ENCODE assay signal across 8 mouse cellular contexts in the genomic region with DNA sequence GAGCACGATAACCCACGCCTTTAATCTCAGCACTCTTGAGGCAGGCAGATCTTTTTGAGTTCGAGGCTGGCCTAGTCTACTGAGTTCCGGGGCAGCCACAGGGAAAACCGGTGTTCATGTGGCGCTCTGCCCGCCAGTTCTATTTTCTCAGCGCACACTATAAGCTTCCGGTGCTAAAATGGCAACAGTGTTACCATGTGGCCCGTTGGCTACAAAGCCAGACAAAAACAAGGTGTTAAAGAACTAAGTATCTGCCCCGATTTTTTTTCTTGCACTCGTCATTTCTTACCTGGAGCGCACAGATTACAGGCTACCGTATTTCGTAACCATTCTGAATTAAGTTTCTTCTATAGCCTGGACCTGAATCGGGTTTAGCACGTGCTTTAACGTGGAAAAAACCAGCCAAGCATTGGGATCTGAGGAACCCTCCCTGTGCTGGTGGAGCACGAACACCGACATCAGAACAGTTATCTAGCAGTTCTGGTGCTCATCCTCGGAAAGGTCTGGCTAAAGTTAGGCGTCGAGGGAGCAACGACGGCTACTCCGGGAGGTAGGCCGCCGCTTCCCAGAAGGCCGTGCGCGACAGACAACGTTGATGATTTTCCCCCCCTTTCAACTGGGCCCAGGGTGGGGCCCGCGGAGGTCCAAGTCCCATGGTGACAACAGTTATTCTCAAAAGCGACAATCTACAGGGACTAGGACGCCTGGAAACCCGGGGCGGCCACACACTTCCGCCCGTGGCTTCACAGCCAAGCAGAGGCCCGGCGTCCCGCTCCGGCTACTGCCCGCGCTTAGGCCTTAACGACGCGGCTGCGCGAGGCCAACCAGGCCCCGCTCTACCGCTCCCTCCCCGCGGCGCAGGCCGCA. TPM values are rescaled to one million over a fixed set of nuclear protein-coding genes. Genes with fewer than 3 reads are reported as not detected.
A peak's percentile ranks its signal among the peaks of the same experiment; 100 is the strongest.
DNase-seq lines count a peak whose midpoint lies in the region; ATAC-seq and TF ChIP-seq lines count a peak whose summit lies in the region.

No protein-coding gene starts in this region.

- under 1% methylated on average over 57 of the region's 57 CpGs for WGBS in heart, embryonic 12.5 days
- under 1% methylated on average over 57 of the region's 57 CpGs for WGBS in embryonic facial prominence, embryonic 13.5 days
- 1% methylated on average over 57 of the region's 57 CpGs for WGBS in hindbrain, embryonic 13.5 days
- under 1% methylated on average over 57 of the region's 57 CpGs for WGBS in limb, embryonic 15.5 days
- WGBS in midbrain, embryonic 16.5 days, result under 1% methylated on average over 57 of the region's 57 CpGs

- DNase-seq in heart, adult 8-10 months (ENCODE audit: low spot score), result no peak
- peak; percentile 51 for DNase-seq in G1E (ENCODE audit: low spot score)
- peak; percentile 49 for DNase-seq in thymus, postnatal 25 days

- H3K4me2 ChIP-seq in heart, embryonic 12.5 days, result peak overlapping the region; percentile 96
- peak overlapping the region; percentile 83 for H3K4me2 ChIP-seq in embryonic facial prominence, embryonic 13.5 days
- peak overlapping the region; percentile 98 for H3K4me2 ChIP-seq in hindbrain, embryonic 13.5 days
- peak overlapping the region; percentile 67 for H3K4me2 ChIP-seq in limb, embryonic 15.5 days
- peak overlapping the region; percentile 98 for H3K4me2 ChIP-seq in midbrain, embryonic 16.5 days (ENCODE audit: low read length)

- ATAC-seq in heart, embryonic 12.5 days (ENCODE audit: insufficient number of reproducible peaks, low FRiP score), result peak; percentile 73
- no peak for ATAC-seq in G1E (ENCODE audit: extremely low read depth, insufficient number of reproducible peaks, low FRiP score, poor library complexity, severe bottlenecking)
- peak; percentile 66 for ATAC-seq in embryonic facial prominence, embryonic 13.5 days (ENCODE audit: insufficient number of reproducible peaks, insufficient read depth, low FRiP score, low TSS enrichment, low read depth)
- peak; percentile 72 for ATAC-seq in hindbrain, embryonic 13.5 days (ENCODE audit: low FRiP score)
- peak; percentile 35 for ATAC-seq in limb, embryonic 15.5 days (ENCODE audit: insufficient number of reproducible peaks, low FRiP score, low TSS enrichment, low read depth)
- peak; percentile 69 for ATAC-seq in midbrain, embryonic 16.5 days

- peak overlapping the region; percentile 97 for H3K27ac ChIP-seq in heart, embryonic 12.5 days (ENCODE audit: poor library complexity, severe bottlenecking)
- peak overlapping the region; percentile 97 for H3K27ac ChIP-seq in embryonic facial prominence, embryonic 13.5 days
- peak overlapping the region; percentile 98 for H3K27ac ChIP-seq in hindbrain, embryonic 13.5 days
- peak overlapping the region; percentile 95 for H3K27ac ChIP-seq in limb, embryonic 15.5 days
- H3K27ac ChIP-seq in midbrain, embryonic 16.5 days (ENCODE audit: low read length), result peak overlapping the region; percentile 93

- peaks cover 20% of the 10 kb centered on the region for H3K4me1 ChIP-seq in heart, embryonic 12.5 days (replicated peaks)
- H3K4me1 ChIP-seq in G1E (ENCODE audit: insufficient read depth, low read depth, low read length), result peaks cover 40% of the 10 kb centered on the region
- peaks cover 15% of the 10 kb centered on the region for H3K4me1 ChIP-seq in embryonic facial prominence, embryonic 13.5 days
- H3K4me1 ChIP-seq in hindbrain, embryonic 13.5 days (replicated peaks), result peaks cover 28% of the 10 kb centered on the region
- H3K4me1 ChIP-seq in limb, embryonic 15.5 days, result peaks cover 28% of the 10 kb centered on the region
- H3K4me1 ChIP-seq in midbrain, embryonic 16.5 days (ENCODE audit: control insufficient read depth, insufficient read depth, low read length), result peaks cover 13% of the 10 kb centered on the region

- no peak for TF ChIP-seq CTCF in G1E (IDR thresholded peaks at IDR 0.05; ENCODE audit: low read depth, low read length)

- no peaks in the 10 kb centered on the region for H3K9me3 ChIP-seq in heart, embryonic 12.5 days (replicated peaks)
- no peaks in the 10 kb centered on the region for H3K9me3 ChIP-seq in G1E (replicated peaks)
- no peaks in the 10 kb centered on the region for H3K9me3 ChIP-seq in embryonic facial prominence, embryonic 13.5 days
- no peaks in the 10 kb centered on the region for H3K9me3 ChIP-seq in hindbrain, embryonic 13.5 days
- no peaks in the 10 kb centered on the region for H3K9me3 ChIP-seq in limb, embryonic 15.5 days
- H3K9me3 ChIP-seq in midbrain, embryonic 16.5 days (replicated peaks; ENCODE audit: control insufficient read depth, low read length, poor library complexity, severe bottlenecking), result no peaks in the 10 kb centered on the region

- H3K9ac ChIP-seq in heart, embryonic 12.5 days, result peak overlapping the region; percentile 100
- peak overlapping the region; percentile 100 for H3K9ac ChIP-seq in embryonic facial prominence, embryonic 13.5 days
- peak overlapping the region; percentile 99 for H3K9ac ChIP-seq in hindbrain, embryonic 13.5 days
- H3K9ac ChIP-seq in limb, embryonic 15.5 days, result peak overlapping the region; percentile 96
- peak overlapping the region; percentile 96 for H3K9ac ChIP-seq in midbrain, embryonic 16.5 days (ENCODE audit: low read depth, low read length)

- H3K27me3 ChIP-seq in heart, embryonic 12.5 days (replicated peaks), result no peaks in the 10 kb centered on the region
- H3K27me3 ChIP-seq in G1E (ENCODE audit: insufficient read depth, low read length), result no peaks in the 10 kb centered on the region
- no peaks in the 10 kb centered on the region for H3K27me3 ChIP-seq in embryonic facial prominence, embryonic 13.5 days
- H3K27me3 ChIP-seq in hindbrain, embryonic 13.5 days, result no peaks in the 10 kb centered on the region
- no peaks in the 10 kb centered on the region for H3K27me3 ChIP-seq in limb, embryonic 15.5 days
- no peaks in the 10 kb centered on the region for H3K27me3 ChIP-seq in midbrain, embryonic 16.5 days (ENCODE audit: control insufficient read depth, insufficient read depth, low read depth, low read length)

- H3K4me3 ChIP-seq in heart, embryonic 12.5 days, result peak overlapping the region; percentile 95
- H3K4me3 ChIP-seq in G1E (ENCODE audit: low read depth, low read length), result peak overlapping the region; percentile 93
- H3K4me3 ChIP-seq in embryonic facial prominence, embryonic 13.5 days, result peak overlapping the region; percentile 98
- H3K4me3 ChIP-seq in hindbrain, embryonic 13.5 days, result peak overlapping the region; percentile 98
- peak overlapping the region; percentile 85 for H3K4me3 ChIP-seq in limb, embryonic 15.5 days
- H3K4me3 ChIP-seq in midbrain, embryonic 16.5 days (ENCODE audit: low read depth, low read length), result peak overlapping the region; percentile 81

- H3K36me3 ChIP-seq in heart, embryonic 12.5 days, result peaks cover 40% of the 10 kb centered on the region
- H3K36me3 ChIP-seq in G1E (replicated peaks), result peaks cover 43% of the 10 kb centered on the region
- peaks cover 41% of the 10 kb centered on the region for H3K36me3 ChIP-seq in embryonic facial prominence, embryonic 13.5 days
- H3K36me3 ChIP-seq in hindbrain, embryonic 13.5 days, result peaks cover 42% of the 10 kb centered on the region
- peaks cover 38% of the 10 kb centered on the region for H3K36me3 ChIP-seq in limb, embryonic 15.5 days
- H3K36me3 ChIP-seq in midbrain, embryonic 16.5 days (ENCODE audit: control insufficient read depth, insufficient read depth, low read length), result peaks cover 22% of the 10 kb centered on the region

RNA-seq across cellular contexts. Expression of gene Tardbp, which starts 0.8 kb away (rescaled TPM):
- 200 and 211 TPM in 2 replicates for polyA plus RNA-seq in heart, embryonic 12.5 days (2016; fragmentation: Nextera tagmentation; extraction: Ambion mirVana)
- 100 to 1,000 TPM; 108 to 133 (median 124) TPM for total RNA-seq in heart, adult 8-10 months (2022)
- total RNA-seq in G1E (2014; fragmentation: Nextera tagmentation) (296 and 308 TPM in 2 replicates), G1E (2017) (465 and 649 TPM in 2 replicates)
- polyA plus RNA-seq in G1E (2012), result 26.7 and 59.3 TPM in 2 replicates
- 371 and 401 TPM in 2 replicates for polyA plus RNA-seq in embryonic facial prominence, embryonic 13.5 days (2015; fragmentation: Nextera tagmentation; extraction: Ambion mirVana)
- polyA plus RNA-seq in hindbrain, embryonic 13.5 days (2015; fragmentation: Nextera tagmentation; extraction: Ambion mirVana), result 238 and 243 TPM in 2 replicates
- polyA plus RNA-seq in limb, embryonic 15.5 days (2015; fragmentation: Nextera tagmentation; extraction: Ambion mirVana), result 287 and 301 TPM in 2 replicates
- 166 and 198 TPM in 2 replicates for polyA plus RNA-seq in midbrain, embryonic 16.5 days (2015; fragmentation: Nextera tagmentation; extraction: Ambion mirVana)

RNA-seq across cellular contexts. Expression of gene Gm572, which starts 17.1 kb away (rescaled TPM):
- polyA plus RNA-seq in heart, embryonic 12.5 days (2016; fragmentation: Nextera tagmentation; extraction: Ambion mirVana), result 0.11 and 0.18 TPM in 2 replicates
- total RNA-seq in heart, adult 8-10 months (2022), result 1 to 10 TPM; 5.2 to 8.4 (median 6.7) TPM
- total RNA-seq in G1E (2014; fragmentation: Nextera tagmentation) (not detected in 2 replicates), G1E (2017) (not detected in 2 replicates)
- polyA plus RNA-seq in G1E (2012), result not detected in 2 replicates
- not detected in 2 replicates for polyA plus RNA-seq in embryonic facial prominence, embryonic 13.5 days (2015; fragmentation: Nextera tagmentation; extraction: Ambion mirVana)
- polyA plus RNA-seq in hindbrain, embryonic 13.5 days (2015; fragmentation: Nextera tagmentation; extraction: Ambion mirVana), result not detected in 2 replicates
- not detected in 2 replicates for polyA plus RNA-seq in limb, embryonic 15.5 days (2015; fragmentation: Nextera tagmentation; extraction: Ambion mirVana)
- not detected in 2 replicates for polyA plus RNA-seq in midbrain, embryonic 16.5 days (2015; fragmentation: Nextera tagmentation; extraction: Ambion mirVana)

RNA-seq across cellular contexts. Expression of gene Masp2, which starts 23.6 kb away (rescaled TPM):
- polyA plus RNA-seq in heart, embryonic 12.5 days (2016; fragmentation: Nextera tagmentation; extraction: Ambion mirVana), result 0.14 and 0.36 TPM in 2 replicates
- total RNA-seq in heart, adult 8-10 months (2022), result 1 to 10 TPM in 1 of 4 experiments, under 1 TPM in 3; 0.29 to 1.2 (median 0.33) TPM
- total RNA-seq in G1E (2014; fragmentation: Nextera tagmentation) (16.5 and 18.1 TPM in 2 replicates), G1E (2017) (2.3 and 2.9 TPM in 2 replicates)
- polyA plus RNA-seq in G1E (2012), result 0.57 and 0.69 TPM in 2 replicates
- 0.07 and 1.1 TPM in 2 replicates for polyA plus RNA-seq in embryonic facial prominence, embryonic 13.5 days (2015; fragmentation: Nextera tagmentation; extraction: Ambion mirVana)
- polyA plus RNA-seq in hindbrain, embryonic 13.5 days (2015; fragmentation: Nextera tagmentation; extraction: Ambion mirVana), result 0.18 and 0.47 TPM in 2 replicates
- polyA plus RNA-seq in limb, embryonic 15.5 days (2015; fragmentation: Nextera tagmentation; extraction: Ambion mirVana), result 0.32 and 0.45 TPM in 2 replicates
- 1.2 TPM in 2 replicates for polyA plus RNA-seq in midbrain, embryonic 16.5 days (2015; fragmentation: Nextera tagmentation; extraction: Ambion mirVana)

RNA-seq across cellular contexts. Expression of gene Srm, which starts 34.7 kb away (rescaled TPM):
- polyA plus RNA-seq in heart, embryonic 12.5 days (2016; fragmentation: Nextera tagmentation; extraction: Ambion mirVana), result 129 and 135 TPM in 2 replicates
- total RNA-seq in heart, adult 8-10 months (2022), result 10 to 100 TPM; 16.1 to 19.6 (median 17.7) TPM
- total RNA-seq in G1E (2014; fragmentation: Nextera tagmentation) (328 and 436 TPM in 2 replicates), G1E (2017) (37.8 and 39.5 TPM in 2 replicates)
- polyA plus RNA-seq in G1E (2012), result 379 and 407 TPM in 2 replicates
- 201 and 214 TPM in 2 replicates for polyA plus RNA-seq in embryonic facial prominence, embryonic 13.5 days (2015; fragmentation: Nextera tagmentation; extraction: Ambion mirVana)
- 135 and 145 TPM in 2 replicates for polyA plus RNA-seq in hindbrain, embryonic 13.5 days (2015; fragmentation: Nextera tagmentation; extraction: Ambion mirVana)
- polyA plus RNA-seq in limb, embryonic 15.5 days (2015; fragmentation: Nextera tagmentation; extraction: Ambion mirVana), result 247 and 256 TPM in 2 replicates
- 147 and 162 TPM in 2 replicates for polyA plus RNA-seq in midbrain, embryonic 16.5 days (2015; fragmentation: Nextera tagmentation; extraction: Ambion mirVana)
